Mouse (Mus musculus) MEL (cell line): ENCODE data around the gene Mcrip2. TPM values are rescaled to one million over a fixed set of nuclear protein-coding genes. Genes with fewer than 3 reads are reported as not detected.

Experiments
- DNase-seq: peaks from one replicate; pipeline ENCODE4 v3.0.0; 2011; ENCODE audit warnings: low read depth, low spot score
- H3K27ac ChIP-seq: 2 replicates; pipeline ENCODE4 v1.5.1; 2012; ENCODE audit warnings: low read depth, mild to moderate bottlenecking, control low read depth, low read length, moderate library complexity; ENCODE audit not compliant: control insufficient read depth
- H3K27me3 ChIP-seq, 2 experiments: fragments of 150-350 bp in 1 of 2; sonication (generic) in 1 of 2; 2 replicates each; pipeline ENCODE4 v1.6.1; 2012; ENCODE audit warnings: low read length in 2 of 2, mild to moderate bottlenecking in 2 of 2, improper control_type of control experiment in 1 of 2, moderate library complexity in 1 of 2; ENCODE audit not compliant: insufficient read depth in 2 of 2, control insufficient read depth in 1 of 2
- H3K36me3 ChIP-seq, 2 experiments: 2 replicates each; pipeline ENCODE4 v1.6.1; 2012 to 2014; ENCODE audit warnings: low read length in 2 of 2, improper control_type of control experiment in 1 of 2, inconsistent platforms in 1 of 2, mild to moderate bottlenecking in 1 of 2; ENCODE audit not compliant: insufficient read depth in 2 of 2, control insufficient read depth in 1 of 2
- H3K4me1 ChIP-seq, 2 experiments: fragments of 150-350 bp in 1 of 2; sonication (generic) in 1 of 2; 2 replicates each; pipeline ENCODE4 v1.6.1; 2012; ENCODE audit warnings: low read length in 2 of 2, improper control_type of control experiment in 1 of 2, mild to moderate bottlenecking in 1 of 2; ENCODE audit not compliant: insufficient read depth in 2 of 2, control insufficient read depth in 1 of 2
- H3K4me3 ChIP-seq, 2 experiments: fragments of 150-350 bp in 1 of 2; sonication (generic) in 1 of 2; 2 replicates each; pipeline ENCODE4 v1.5.1; 2012; ENCODE audit warnings: low read depth in 2 of 2, low read length in 2 of 2, mild to moderate bottlenecking in 2 of 2, moderate library complexity in 2 of 2, control low read depth in 1 of 2, improper control_type of control experiment in 1 of 2; ENCODE audit not compliant: control insufficient read depth in 1 of 2, insufficient read depth in 1 of 2
- H3K79me2 ChIP-seq: 2 replicates; pipeline ENCODE4 v1.6.1; 2012; ENCODE audit warnings: mild to moderate bottlenecking, low read length, moderate library complexity; ENCODE audit not compliant: control insufficient read depth, poor library complexity, insufficient read depth
- H3K9ac ChIP-seq: 2 replicates; pipeline ENCODE4 v1.6.1; 2012; ENCODE audit warnings: low read depth, mild to moderate bottlenecking, control low read depth, low read length, moderate library complexity; ENCODE audit not compliant: control insufficient read depth, poor library complexity, severe bottlenecking
- H3K9me3 ChIP-seq: fragments of 150-350 bp; sonication (generic); replicated peaks from 2 replicates; pipeline ENCODE4 v1.6.1; 2012; ENCODE audit warnings: mild to moderate bottlenecking, low read length, improper control_type of control experiment, moderate library complexity; ENCODE audit not compliant: insufficient read depth
- CHD1 ChIP-seq: IDR thresholded peaks from 2 replicates; pipeline ENCODE4 v1.6.1; 2012; ENCODE audit warnings: low read depth, mild to moderate bottlenecking, inconsistent platforms, low read length, improper control_type of control experiment
- CTCF ChIP-seq, 3 experiments: IDR thresholded peaks in 2 of 3; conservative IDR thresholded peaks in 1 of 3; 2 replicates each; pipeline ENCODE4 v1.5.1; 2011 to 2012; ENCODE audit warnings: low read length in 3 of 3, low read depth in 2 of 3, mild to moderate bottlenecking in 2 of 3, improper control_type of control experiment in 1 of 3, inconsistent platforms in 1 of 3, mixed read lengths in 1 of 3, moderate library complexity in 1 of 3; ENCODE audit not compliant: control insufficient read depth in 1 of 3, insufficient read depth in 1 of 3, poor library complexity in 1 of 3, severe bottlenecking in 1 of 3
- ELF1 ChIP-seq: IDR thresholded peaks from 2 replicates; pipeline ENCODE4 v1.6.1; 2014; ENCODE audit warnings: low read depth, mild to moderate bottlenecking, inconsistent platforms, low read length, improper control_type of control experiment, moderate library complexity
- GABPA ChIP-seq: IDR thresholded peaks from 2 replicates; pipeline ENCODE4 v1.6.1; 2012; ENCODE audit warnings: low read depth, mild to moderate bottlenecking, inconsistent platforms, low read length, improper control_type of control experiment, moderate library complexity
- GATA1 ChIP-seq: IDR thresholded peaks from 2 replicates; pipeline ENCODE4 v1.6.1; 2011; ENCODE audit warnings: low read depth, low read length, improper control_type of control experiment
- HCFC1 ChIP-seq: IDR thresholded peaks from 2 replicates; pipeline ENCODE4 v1.6.1; 2012; ENCODE audit warnings: low read depth, mild to moderate bottlenecking, inconsistent platforms, low read length, improper control_type of control experiment, moderate library complexity
- JUND ChIP-seq: IDR thresholded peaks from 2 replicates; pipeline ENCODE4 v1.6.1; 2011; ENCODE audit warnings: low read depth, mild to moderate bottlenecking, improper control_type of control experiment, low read length
- MAFK ChIP-seq: IDR thresholded peaks from 2 replicates; pipeline ENCODE4 v1.6.1; 2011; ENCODE audit warnings: low read depth, mild to moderate bottlenecking, low read length, improper control_type of control experiment, borderline replicate concordance
- MAZ ChIP-seq: IDR thresholded peaks from 2 replicates; pipeline ENCODE4 v1.6.1; 2012; ENCODE audit warnings: low read depth, mild to moderate bottlenecking, inconsistent platforms, low read length, improper control_type of control experiment
- NELFE ChIP-seq: IDR thresholded peaks from 2 replicates; pipeline ENCODE4 v1.6.1; 2011; ENCODE audit warnings: low read depth, low read length, improper control_type of control experiment
- NRF1 ChIP-seq: IDR thresholded peaks from 2 replicates; pipeline ENCODE4 v1.6.1; 2014; ENCODE audit warnings: low read depth, mild to moderate bottlenecking, inconsistent platforms, low read length, improper control_type of control experiment, moderate library complexity; ENCODE audit not compliant: poor library complexity, insufficient read depth, severe bottlenecking
- POLR2A ChIP-seq, 2 experiments: IDR thresholded peaks; 2 replicates each; pipeline ENCODE4 v1.6.1; 2011 to 2012; ENCODE audit warnings: low read length in 2 of 2, mild to moderate bottlenecking in 2 of 2, control low read depth in 1 of 2, improper control_type of control experiment in 1 of 2, low read depth in 1 of 2, moderate library complexity in 1 of 2; ENCODE audit not compliant: control insufficient read depth in 1 of 2, insufficient read depth in 1 of 2, poor library complexity in 1 of 2
- POLR2AphosphoS2 ChIP-seq: IDR thresholded peaks from 2 replicates; pipeline ENCODE4 v1.6.1; 2011; ENCODE audit warnings: low read length, improper control_type of control experiment
- POLR2AphosphoS5 ChIP-seq: IDR thresholded peaks from 2 replicates; pipeline ENCODE4 v1.6.1; 2012; ENCODE audit warnings: low read depth, borderline replicate concordance, mild to moderate bottlenecking, inconsistent platforms, low read length, moderate library complexity, mixed read lengths
- SIN3A ChIP-seq: IDR thresholded peaks from 2 replicates; pipeline ENCODE4 v1.6.1; 2012; ENCODE audit warnings: low read length, improper control_type of control experiment, inconsistent platforms
- TBP ChIP-seq: IDR thresholded peaks from 2 replicates; pipeline ENCODE4 v1.8.0; 2011; ENCODE audit warnings: low read depth, low read length, improper control_type of control experiment
- UBTF ChIP-seq: IDR thresholded peaks from 2 replicates; pipeline ENCODE4 v1.6.1; 2012; ENCODE audit warnings: low read depth, mild to moderate bottlenecking, inconsistent platforms, low read length, improper control_type of control experiment, moderate library complexity, borderline replicate concordance; ENCODE audit not compliant: insufficient read depth
- USF1 ChIP-seq: IDR thresholded peaks from 2 replicates; pipeline ENCODE4 v1.6.1; 2014; ENCODE audit warnings: low read depth, mild to moderate bottlenecking, inconsistent platforms, low read length, improper control_type of control experiment, moderate library complexity
- USF2 ChIP-seq, 2 experiments: IDR thresholded peaks; 2 replicates each; pipeline ENCODE4 v1.6.1; 2011 to 2012; ENCODE audit warnings: improper control_type of control experiment in 2 of 2, low read length in 2 of 2, borderline replicate concordance in 1 of 2, inconsistent platforms in 1 of 2, low read depth in 1 of 2, mild to moderate bottlenecking in 1 of 2; ENCODE audit not compliant: insufficient read depth in 1 of 2
- ZKSCAN1 ChIP-seq: IDR thresholded peaks from 2 replicates; pipeline ENCODE4 v1.6.1; 2012; ENCODE audit warnings: low read depth, mild to moderate bottlenecking, inconsistent platforms, low read length, improper control_type of control experiment, moderate library complexity
- ZMIZ1 ChIP-seq: IDR thresholded peaks from 2 replicates; pipeline ENCODE4 v1.6.1; 2012; ENCODE audit warnings: low read depth, mild to moderate bottlenecking, inconsistent platforms, low read length, improper control_type of control experiment, moderate library complexity
- polyA plus RNA-seq, 2 experiments: library from polyadenylated mRNA; stranded (reverse) in 1 of 2; unstranded in 1 of 2; fragments of >175 nt in 1 of 2; fragments of >200 nt in 1 of 2; gene quantifications; 2 replicates each; pipeline versions ENCODE4 v1.2.1 to v1.2.4; 2012; ENCODE audit warnings: low replicate concordance in 2 of 2, low read depth in 1 of 2; ENCODE audit not compliant: insufficient read length in 2 of 2, insufficient read depth in 1 of 2, missing spikeins in 1 of 2
- total RNA-seq: library from RNA; depleted of rRNA; stranded (reverse); fragments of 300-350 nt; gene quantifications from 2 replicates; pipeline ENCODE4 v1.2.3, GENCODE M21; 2012

Mcrip2 gene
- total and polyA plus RNA-seq, 3 experiments: 88.9 to 281 (median 107) TPM

- H3K9me3 ChIP-seq: no peaks in the 10 kb centered on the region
- no peaks in the 10 kb centered on the region for H3K27me3 ChIP-seq
- DNase-seq: no peak
- no peak for TF ChIP-seq TBP
- peak; percentile 12; the same call in 1 of the 2 replicates for TF ChIP-seq POLR2AphosphoS2
- no peak for TF ChIP-seq ZKSCAN1
- no peak for TF ChIP-seq UBTF
- H3K36me3 ChIP-seq: peaks cover 0 to 4% of the 10 kb centered on the region in 2 experiments; a peak in 1 of 4 replicates
- no peak overlapping the region for H3K27ac ChIP-seq
- H3K4me3 ChIP-seq: no peak overlapping the region
- H3K4me1 ChIP-seq: peaks cover 0 to 4% of the 10 kb centered on the region in 2 experiments; a peak in 1 of 4 replicates
- H3K79me2 ChIP-seq: no peaks in the 10 kb centered on the region
- no peak overlapping the region for H3K9ac ChIP-seq
Observed at GRCm38 (mm10) chr17:25881691-25882090, 13.1 kb upstream of the Mcrip2 start.

GRCm38 (mm10) chr17:25880913-25881641, 12.5 kb upstream of the Mcrip2 start:
- Histone ChIP-seq H3K36me3 (peaks cover 0 to 7% of the 10 kb centered on the region in 2 experiments; a peak in 2 of 4 replicates), H3K4me1 (peaks cover 0 to 11% of the 10 kb centered on the region in 2 experiments; a peak in 2 of 4 replicates)
- no peak for DNase-seq

More at GRCm38 (mm10) chr17:25880913-25881641, 12.5 kb upstream of the Mcrip2 start:
- Histone ChIP-seq H3K27me3 (no peaks in the 10 kb centered on the region), H3K79me2 (no peaks in the 10 kb centered on the region), H3K27ac (no peak overlapping the region), H3K9me3 (no peaks in the 10 kb centered on the region), H3K4me3 (no peak overlapping the region), H3K9ac (no peak overlapping the region)
- TF ChIP-seq ELF1 (no peak), CTCF (IDR thresholded peaks at IDR 0.05 in 2 of 3, conservative IDR thresholded peaks at IDR 0.05 in 1 of 3; ENCODE audit: control insufficient read depth in 1 of 3, insufficient read depth in 1 of 3, low read depth in 2 of 3, low read length in 3 of 3, poor library complexity in 1 of 3, severe bottlenecking in 1 of 3) (no peak), NRF1 (no peak), POLR2AphosphoS5 (no peak), NELFE (no peak), USF2 (IDR thresholded peaks at IDR 0.05; ENCODE audit: borderline replicate concordance in 1 of 2, insufficient read depth in 1 of 2, low read depth in 1 of 2, low read length in 2 of 2) (no peak), USF1 (no peak), GATA1 (no peak), POLR2A (IDR thresholded peaks at IDR 0.05; ENCODE audit: control insufficient read depth in 1 of 2, insufficient read depth in 1 of 2, low read depth in 1 of 2, low read length in 2 of 2, poor library complexity in 1 of 2) (no peak; a peak in 1 of 4 replicates), UBTF (no peak), CHD1 (no peak), MAFK (no peak), ZMIZ1 (no peak), HCFC1 (no peak), GABPA (no peak), MAZ (no peak), SIN3A (no peak), JUND (no peak)
